Mouse (Mus musculus) thymus, adult 2 months (tissue): Measurements from ENCODE around the gene Ireb2.

Source experiments
- CTCF ChIP-seq: fragments of 200-500 bp; IDR thresholded peaks from 2 replicates; pipeline ENCODE4 v1.5.1; 2012; ENCODE audit warnings: mild to moderate bottlenecking, control low read depth, low read length, moderate library complexity, borderline replicate concordance; ENCODE audit not compliant: control insufficient read depth, poor library complexity, insufficient read depth; ENCODE audit errors: extremely low read depth
- POLR2A ChIP-seq: fragments of 200-500 bp; IDR thresholded peaks from 2 replicates; pipeline ENCODE4 v1.6.1; 2012; ENCODE audit warnings: mild to moderate bottlenecking, low read length, control low read depth, moderate library complexity; ENCODE audit not compliant: control insufficient read depth, poor library complexity, insufficient read depth; ENCODE audit errors: extremely low read depth

DNA sequence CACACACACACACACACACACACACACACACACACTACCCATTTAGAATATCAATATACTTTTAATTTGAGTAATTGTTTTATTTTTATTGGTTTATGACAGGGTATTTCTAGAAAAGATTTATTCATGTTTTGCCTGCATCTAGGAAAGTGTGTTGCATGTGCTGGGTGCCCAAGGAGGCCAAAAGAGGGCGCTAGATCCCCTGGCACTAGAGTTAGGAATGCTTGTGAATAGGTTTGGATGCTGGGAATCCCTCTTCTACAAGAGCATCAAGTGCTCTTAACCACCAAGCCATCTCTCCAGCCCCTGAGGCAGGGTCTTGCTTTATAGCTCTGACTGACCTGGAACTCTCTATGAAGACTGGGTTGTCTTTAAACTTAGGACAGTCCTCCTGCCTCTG is 68.2 kb downstream of the Ireb2 start:
- TF ChIP-seq POLR2A (no peak), CTCF (no peak)
